Mouse (Mus musculus): ENCODE measurements around the gene Ppara.

Gene Ppara

GRCm38 (mm10) chr15:85734571-85735033, at the start of gene Ppara:
Gene Ppara (plus strand): TSS chr15:85734983.
- no peak for DNase-seq (ENCODE audit: low spot score)

- no peak for DNase-seq (ENCODE audit: low spot score)
These were observed 48.0 kb upstream of the Ppara start for GRCm38 (mm10) chr15:85686641-85687395.

- no peak for DNase-seq (ENCODE audit: low spot score)
These were observed 47.0 kb upstream of the Ppara start for GRCm38 (mm10) chr15:85687630-85688410.

GRCm38 (mm10) chr15:85688734-85689133, 46.0 kb upstream of the Ppara start:
- DNase-seq (ENCODE audit: low spot score) = no peak

GRCm38 (mm10) chr15:85689523-85689922, 45.3 kb upstream of the Ppara start:
- DNase-seq (ENCODE audit: low spot score) = no peak

- no peak for DNase-seq (ENCODE audit: low spot score)
These were observed 44.7 kb upstream of the Ppara start for GRCm38 (mm10) chr15:85690058-85690457.

GRCm38 (mm10) chr15:85690875-85691274, 43.9 kb upstream of the Ppara start:
- DNase-seq (ENCODE audit: low spot score) = no peak

GRCm38 (mm10) chr15:85693115-85693514, 41.7 kb upstream of the Ppara start:
- DNase-seq (ENCODE audit: low spot score) = no peak

GRCm38 (mm10) chr15:85693819-85694218, 41.0 kb upstream of the Ppara start:
- DNase-seq (ENCODE audit: low spot score) = no peak

- no peak for DNase-seq (ENCODE audit: low spot score)
These were observed 40.4 kb upstream of the Ppara start for GRCm38 (mm10) chr15:85694379-85694778.

- DNase-seq (ENCODE audit: low spot score) = no peak
These were observed 39.5 kb upstream of the Ppara start for GRCm38 (mm10) chr15:85695304-85695703.

- DNase-seq (ENCODE audit: low spot score) = no peak
These were observed 36.3 kb upstream of the Ppara start for GRCm38 (mm10) chr15:85698345-85699034.

- no peak for DNase-seq (ENCODE audit: low spot score)
These were observed 35.3 kb upstream of the Ppara start for GRCm38 (mm10) chr15:85699452-85699851.

GRCm38 (mm10) chr15:85699862-85700501, 34.8 kb upstream of the Ppara start:
- no peak for DNase-seq (ENCODE audit: low spot score)

- DNase-seq (ENCODE audit: low spot score) = no peak
These were observed 34.1 kb upstream of the Ppara start for GRCm38 (mm10) chr15:85700716-85701115.

- no peak for DNase-seq (ENCODE audit: low spot score)
These were observed 33.5 kb upstream of the Ppara start for GRCm38 (mm10) chr15:85701128-85701930.

- DNase-seq (ENCODE audit: low spot score) = no peak
These were observed 32.3 kb upstream of the Ppara start for GRCm38 (mm10) chr15:85702411-85702951.

GRCm38 (mm10) chr15:85703194-85703641, 31.6 kb upstream of the Ppara start:
- no peak for DNase-seq (ENCODE audit: low spot score)

- no peak for DNase-seq (ENCODE audit: low spot score)
These were observed 30.9 kb upstream of the Ppara start for GRCm38 (mm10) chr15:85703858-85704257.

- no peak for DNase-seq (ENCODE audit: low spot score)
These were observed 30.3 kb upstream of the Ppara start for GRCm38 (mm10) chr15:85704341-85705012.
